Mouse (Mus musculus) retina, postnatal 1 day (tissue): ENCODE results near the gene Ghrl.
A peak's percentile ranks its signal among the peaks of the same experiment; 100 is the strongest.
"Not testable (repeated sequence)": the region's sequence is repeated elsewhere in the genome, so short reads cannot be mapped to it uniquely, and the experiment has no call there.

Source experiments
- DNase-seq: peaks from one replicate; pipeline ENCODE4 v3.0.0-alpha.2; 2012

Gene Ghrl

GRCm38 (mm10) chr6:113719878-113720277 is at the start of gene Ghrl:
Ghrl (minus strand) TSS chr6:113719880.
- DNase-seq: no peak

GRCm38 (mm10) chr6:113768804-113769203 is 49.1 kb upstream of the Ghrl start:
- DNase-seq: no peak

DNA sequence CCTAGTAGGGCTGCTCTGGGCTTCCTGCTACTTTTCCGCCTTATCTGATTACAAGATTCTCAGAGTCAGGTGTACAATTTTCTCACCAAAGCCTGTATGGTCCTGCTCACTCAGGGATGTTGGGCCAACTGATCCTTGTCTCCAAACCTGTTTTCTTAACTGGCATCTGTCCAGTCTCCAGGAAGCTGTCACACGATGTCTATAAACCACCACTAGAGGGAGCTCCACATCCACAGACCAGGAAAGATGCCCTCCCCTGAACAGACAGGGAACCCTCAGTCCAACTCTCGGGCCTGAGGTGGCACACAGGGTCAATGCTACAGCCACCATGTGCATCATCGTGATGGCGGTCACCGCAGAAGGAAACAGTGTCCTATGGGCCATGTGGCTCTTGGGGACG is 42.0 kb upstream of the Ghrl start:
- DNase-seq: peak; percentile 88

DNA sequence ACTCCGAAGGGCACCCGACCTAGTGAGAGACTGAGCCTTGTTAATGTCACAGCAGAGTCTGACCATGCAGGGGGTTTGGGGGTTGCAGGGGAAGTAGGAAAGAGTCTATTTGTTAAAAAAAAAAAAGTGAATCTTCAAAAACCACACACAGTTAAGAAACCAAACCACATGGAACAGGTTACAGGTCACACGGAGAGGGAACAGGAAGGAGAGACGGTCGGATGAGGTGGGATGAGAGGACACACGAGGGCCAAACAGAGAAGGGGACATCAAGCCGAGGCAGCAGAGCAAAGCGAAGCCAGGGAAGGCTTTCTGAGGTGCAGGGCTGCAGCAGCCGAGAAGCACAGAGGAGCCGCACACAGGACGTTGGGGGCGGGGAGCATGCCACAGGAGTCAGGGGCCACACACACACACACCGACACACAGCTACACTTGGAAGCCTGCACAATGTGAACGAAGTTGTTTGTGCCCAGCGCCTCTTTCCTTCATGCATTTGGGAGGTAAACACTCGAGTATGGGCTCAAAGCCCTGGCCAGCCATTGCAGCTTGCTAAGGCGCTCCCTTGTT is 29.5 kb upstream of the Ghrl start:
- DNase-seq: no peak

GRCm38 (mm10) chr6:113748351-113748750 is 28.7 kb upstream of the Ghrl start:
- DNase-seq: peak; percentile 10

DNA sequence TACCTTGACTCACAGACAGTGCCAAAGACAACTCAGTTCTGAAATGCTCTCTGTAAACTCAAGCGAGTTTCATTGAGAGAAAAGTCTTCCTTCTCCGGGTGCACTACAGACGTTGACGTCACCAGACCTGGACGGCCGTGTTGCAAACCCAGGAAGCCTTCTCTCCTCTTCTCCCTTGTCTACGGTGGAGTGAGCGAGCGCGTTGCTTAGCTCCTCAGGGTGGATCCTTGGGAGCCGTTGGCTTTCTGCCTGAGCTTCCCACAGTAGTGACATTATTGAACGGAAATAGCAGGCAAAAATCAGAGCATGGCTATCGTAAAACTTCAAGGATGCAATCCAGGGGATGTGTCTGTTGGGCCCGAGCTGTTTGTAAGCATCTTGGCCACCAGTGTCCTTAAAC is 27.6 kb upstream of the Ghrl start:
- no peak for DNase-seq

GRCm38 (mm10) chr6:113745117-113745516 is 25.4 kb upstream of the Ghrl start:
- no peak for DNase-seq

DNA sequence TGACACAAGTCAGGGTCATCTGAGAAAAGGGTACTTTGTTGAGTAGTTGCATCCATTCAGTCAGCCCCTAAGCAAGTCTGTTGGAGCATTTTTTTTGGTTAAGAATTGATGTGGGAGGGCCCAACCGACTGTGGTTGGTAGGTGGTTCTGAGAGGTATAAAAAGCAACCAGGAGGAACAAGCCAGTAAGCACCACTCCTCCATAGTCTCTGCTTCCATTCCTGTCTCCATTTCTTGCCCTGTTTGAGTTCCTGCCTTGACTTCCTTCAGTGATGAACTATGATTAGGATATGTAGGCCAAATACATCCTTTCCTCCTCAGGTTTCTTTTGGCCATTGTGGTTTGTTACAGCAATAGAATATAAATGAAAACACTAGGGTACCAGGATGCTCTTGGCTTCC is 23.4 kb upstream of the Ghrl start:
- no peak for DNase-seq

GRCm38 (mm10) chr6:113742321-113742720 is 22.6 kb upstream of the Ghrl start:
- DNase-seq: no peak

GRCm38 (mm10) chr6:113741425-113741824 is 21.7 kb upstream of the Ghrl start:
- DNase-seq: no peak

GRCm38 (mm10) chr6:113740236-113741217 is 20.8 kb upstream of the Ghrl start, which contains the start of gene Sec13:
Sec13 (minus strand) TSS chr6:113740743.
- DNase-seq: peak; percentile 95

- no peak for DNase-seq
Measured at GRCm38 (mm10) chr6:113737318-113738046, 17.8 kb upstream of the Ghrl start.

GRCm38 (mm10) chr6:113731296-113731695 is 11.6 kb upstream of the Ghrl start:
- no peak for DNase-seq

GRCm38 (mm10) chr6:113728181-113728580 is 8.5 kb upstream of the Ghrl start:
- no peak for DNase-seq

GRCm38 (mm10) chr6:113721061-113721460 is 1.4 kb upstream of the Ghrl start:
- no peak for DNase-seq

GRCm38 (mm10) chr6:113717541-113717940 is 2.1 kb downstream of the Ghrl start:
- DNase-seq: no peak

DNA sequence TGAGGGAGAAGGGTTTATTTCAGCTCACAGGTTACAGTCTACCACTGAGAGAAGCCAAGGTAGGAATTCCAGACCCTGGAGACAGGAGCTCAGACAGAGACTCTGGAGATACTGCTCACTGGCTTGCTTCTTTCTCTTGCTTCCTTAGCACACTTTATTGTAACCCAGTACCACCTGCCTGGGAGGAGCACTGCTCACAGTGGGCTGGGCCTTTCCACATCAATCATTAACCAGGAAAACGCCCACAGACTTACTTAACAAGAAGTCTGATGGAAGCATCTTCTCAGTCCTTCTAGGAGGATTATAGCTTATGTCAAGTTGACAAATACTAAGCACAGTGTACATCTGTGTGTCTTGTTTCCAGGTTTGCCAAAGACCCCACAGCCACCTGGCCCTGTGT is 4.9 kb downstream of the Ghrl start:
- no peak for DNase-seq

GRCm38 (mm10) chr6:113714276-113714675 is 5.4 kb downstream of the Ghrl start:
- DNase-seq: no peak

DNA sequence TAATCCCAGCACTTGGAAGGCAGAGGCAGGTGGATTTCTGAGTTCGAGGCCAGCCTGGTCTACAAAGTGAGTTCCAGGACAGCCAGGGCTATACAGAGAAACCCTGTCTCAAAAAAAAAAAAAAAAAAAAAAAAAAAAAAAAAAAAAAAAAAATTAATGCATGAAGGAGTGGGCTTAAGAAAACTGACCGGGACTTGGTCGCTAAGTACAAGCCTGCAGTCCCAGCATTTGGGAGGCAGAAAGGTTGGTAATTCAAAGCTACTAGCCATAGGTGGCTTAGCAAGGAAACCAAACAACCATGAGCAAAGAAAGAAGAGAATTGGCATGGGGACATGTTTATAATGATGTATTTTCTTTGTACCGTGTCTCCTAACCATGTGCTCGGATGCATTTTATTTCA is 6.3 kb downstream of the Ghrl start:
- DNase-seq: not testable (repeated sequence)

DNA sequence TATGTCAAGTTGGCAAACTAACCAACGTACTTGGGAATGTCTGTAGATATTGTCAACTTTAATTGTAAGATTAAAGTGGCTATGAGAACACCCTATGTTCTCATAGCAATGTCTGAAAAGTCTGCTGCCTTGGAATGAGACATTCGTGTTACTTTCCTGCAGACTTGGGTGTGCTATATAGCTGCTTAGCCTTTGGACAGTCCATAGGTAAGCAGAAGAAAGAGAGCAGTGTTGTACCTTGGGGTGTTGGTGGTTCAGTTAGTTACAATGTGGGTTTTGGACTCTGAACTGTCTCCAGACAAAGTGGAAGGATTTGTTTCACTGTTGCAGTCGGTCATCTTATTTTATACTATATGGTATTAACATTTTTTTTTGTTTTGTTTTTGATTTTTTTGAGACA is 7.0 kb downstream of the Ghrl start:
- no peak for DNase-seq

- peak; percentile 22 for DNase-seq
Measured at GRCm38 (mm10) chr6:113697222-113698205, 22.2 kb downstream of the Ghrl start.

DNA sequence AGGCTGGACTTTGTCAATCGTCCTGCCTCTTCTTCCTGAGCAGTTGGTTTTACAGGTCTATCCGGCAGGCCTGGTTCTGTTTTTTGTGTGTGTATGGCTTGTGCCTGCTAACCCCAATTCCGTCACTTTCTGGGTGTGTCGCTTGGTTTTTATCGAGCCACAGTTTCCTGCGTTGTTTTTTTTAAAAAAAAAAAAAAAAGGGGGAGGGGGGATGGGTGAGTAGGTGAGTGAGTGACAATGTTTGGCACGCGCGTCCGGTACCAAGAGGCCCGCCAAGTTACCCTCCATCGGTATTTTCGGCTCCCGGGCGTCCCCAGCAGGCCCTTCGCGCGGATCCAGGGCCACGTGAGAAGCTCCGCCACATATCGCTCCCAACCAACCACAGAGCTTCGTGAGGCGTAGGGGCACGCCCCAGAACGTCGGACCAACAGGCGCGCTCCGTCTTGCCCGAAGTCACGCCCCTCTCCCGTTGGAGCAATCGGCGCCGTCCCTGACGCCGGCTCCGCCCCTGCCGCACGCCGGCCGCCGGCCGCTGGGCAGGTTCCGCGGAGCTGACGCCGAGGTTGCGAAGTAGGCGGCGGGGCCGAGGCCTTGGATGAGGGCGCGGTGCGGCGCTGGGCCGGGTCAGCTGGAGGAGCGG is 23.0 kb downstream of the Ghrl start, which contains the start of gene Tatdn2:
Gene Tatdn2, plus strand, starts transcription at position 469 of the 640 bp plus-strand sequence.
- peak; percentile 98 for DNase-seq
